Mouse (Mus musculus): ENCODE data around the gene 1700020A23Rik. TPM values are rescaled to one million over a fixed set of nuclear protein-coding genes. Genes with fewer than 3 reads are reported as not detected.
A peak's percentile ranks its signal among the peaks of the same experiment; 100 is the strongest.

1700020A23Rik gene
- polyA plus RNA-seq, 1 experiment from 2014 or later = not detected

GRCm38 (mm10) chr2:130390993-130391625 lies 13.9 kb upstream of the 1700020A23Rik start:
- WGBS = 75% methylated on average over 11 of the region's 11 CpGs
- no peak overlapping the region for H3K4me3 ChIP-seq (replicated peaks)
- 0 out of 2 replicates have a peak, but pooled peaks cover 3% of the 10 kb centered on the region for H3K36me3 ChIP-seq
- H3K4me2 ChIP-seq = no peak overlapping the region
- H3K9me3 ChIP-seq = no peaks in the 10 kb centered on the region
- no peaks in the 10 kb centered on the region for H3K4me1 ChIP-seq
- H3K27me3 ChIP-seq (replicated peaks) = no peaks in the 10 kb centered on the region
- H3K9ac ChIP-seq = no peak overlapping the region
- ATAC-seq (ENCODE audit: insufficient read depth, low FRiP score, low read depth) = no peak
- no peak overlapping the region for H3K27ac ChIP-seq

GRCm38 (mm10) chr2:130392836-130393235 lies 12.2 kb upstream of the 1700020A23Rik start:
- no peaks in the 10 kb centered on the region for H3K4me1 ChIP-seq
- no peak overlapping the region for H3K27ac ChIP-seq
- H3K36me3 ChIP-seq = 0 out of 2 replicates have a peak, but pooled peaks cover 3% of the 10 kb centered on the region
- no peak overlapping the region for H3K9ac ChIP-seq
- 80% methylated on average over 3 of the region's 3 CpGs for WGBS
- ATAC-seq (ENCODE audit: insufficient read depth, low FRiP score, low read depth) = no peak
- no peaks in the 10 kb centered on the region for H3K9me3 ChIP-seq
- H3K4me3 ChIP-seq (replicated peaks) = no peak overlapping the region
- H3K27me3 ChIP-seq (replicated peaks) = no peaks in the 10 kb centered on the region
- no peak overlapping the region for H3K4me2 ChIP-seq

DNA sequence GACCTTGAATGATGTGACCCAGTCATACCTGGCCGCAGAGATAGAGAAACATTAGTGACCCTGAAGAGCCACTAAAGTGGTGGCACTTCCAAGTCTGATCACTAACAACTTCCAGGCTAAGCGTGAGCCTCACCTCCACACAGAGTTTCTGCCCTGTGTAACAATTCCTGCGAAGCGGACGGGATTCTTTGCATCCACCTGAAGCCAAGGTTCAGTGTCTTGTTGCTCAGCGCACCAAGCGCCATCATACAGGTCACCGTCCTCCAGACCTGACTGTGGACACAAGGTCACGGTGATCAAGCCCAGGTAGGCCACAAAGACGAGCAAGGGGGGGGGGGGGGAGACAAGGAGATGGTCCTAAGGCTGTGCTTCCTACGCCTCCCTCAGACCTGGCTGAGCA lies 9.4 kb upstream of the 1700020A23Rik start:
- Histone ChIP-seq H3K27me3 (replicated peaks) (no peaks in the 10 kb centered on the region), H3K4me2 (no peak overlapping the region), H3K9me3 (no peaks in the 10 kb centered on the region), H3K4me1 (no peaks in the 10 kb centered on the region), H3K9ac (no peak overlapping the region), H3K27ac (no peak overlapping the region), H3K36me3 (0 out of 2 replicates have a peak, but pooled peaks cover 3% of the 10 kb centered on the region), H3K4me3 (replicated peaks) (no peak overlapping the region)
- ATAC-seq (ENCODE audit: insufficient read depth, low FRiP score, low read depth) = no peak
- 93% methylated on average over 11 of the region's 11 CpGs for WGBS

DNA sequence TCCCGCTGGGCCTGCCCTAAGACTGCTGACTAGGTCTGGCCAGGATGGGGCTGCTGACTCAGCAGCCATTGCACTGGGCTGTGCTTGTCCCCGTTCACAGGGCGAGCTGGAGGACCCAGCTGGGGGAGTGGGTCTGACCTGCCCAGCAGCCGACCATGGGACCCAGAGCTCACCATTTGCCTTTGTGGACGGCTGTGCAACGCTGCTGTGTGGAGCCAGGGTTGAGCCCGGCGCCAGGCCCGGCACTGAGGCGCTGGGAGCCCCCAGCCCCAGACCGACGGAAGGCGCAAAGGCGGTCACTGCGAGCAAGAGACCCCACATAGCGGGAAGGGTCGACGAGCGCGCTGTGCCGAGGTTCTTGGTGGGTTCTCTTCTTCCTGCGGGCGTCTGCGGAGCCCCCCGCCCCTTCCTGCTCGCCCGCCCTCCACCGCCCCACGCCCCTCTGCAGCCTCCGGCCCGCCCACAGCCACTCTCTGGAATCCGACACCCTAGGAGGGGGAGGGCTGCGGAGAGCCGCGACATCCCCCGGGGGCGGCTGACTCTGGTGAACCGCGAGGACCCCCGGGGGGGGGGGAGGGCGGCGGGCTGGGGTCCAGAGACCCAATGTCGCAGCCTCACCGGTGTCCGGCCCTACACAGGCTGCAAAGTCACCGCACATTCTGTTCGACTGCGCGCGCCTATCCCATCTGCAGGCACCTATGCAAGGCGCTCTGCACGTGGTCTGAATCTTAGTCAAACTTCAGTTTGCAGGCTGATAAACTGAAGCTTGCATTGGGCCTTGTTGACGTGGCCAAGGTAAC lies 7.7 kb upstream of the 1700020A23Rik start, which contains the start of gene Cpxm1:
Gene Cpxm1, minus strand, starts transcription at position 389 of the 800 bp plus-strand sequence.
- under 1% methylated on average over 35 of the region's 53 CpGs for WGBS
- ATAC-seq (ENCODE audit: insufficient read depth, low FRiP score, low read depth) = peak; percentile 75
- H3K9ac ChIP-seq = peak within 1 kb of the TSS; percentile 47
- H3K36me3 ChIP-seq = 0 out of 2 replicates have a peak, but pooled peaks cover 2% of the 10 kb centered on the region
- H3K27me3 ChIP-seq (replicated peaks) = no peaks in the 10 kb centered on the region
- no peaks in the 10 kb centered on the region for H3K4me1 ChIP-seq
- H3K27ac ChIP-seq = peak within 1 kb of the TSS; percentile 44; the same call in 1 of the 2 replicates
- H3K4me3 ChIP-seq (replicated peaks) = peak within 1 kb of the TSS; percentile 57
- H3K4me2 ChIP-seq = peak within 1 kb of the TSS; percentile 92
- no peaks in the 10 kb centered on the region for H3K9me3 ChIP-seq

DNA sequence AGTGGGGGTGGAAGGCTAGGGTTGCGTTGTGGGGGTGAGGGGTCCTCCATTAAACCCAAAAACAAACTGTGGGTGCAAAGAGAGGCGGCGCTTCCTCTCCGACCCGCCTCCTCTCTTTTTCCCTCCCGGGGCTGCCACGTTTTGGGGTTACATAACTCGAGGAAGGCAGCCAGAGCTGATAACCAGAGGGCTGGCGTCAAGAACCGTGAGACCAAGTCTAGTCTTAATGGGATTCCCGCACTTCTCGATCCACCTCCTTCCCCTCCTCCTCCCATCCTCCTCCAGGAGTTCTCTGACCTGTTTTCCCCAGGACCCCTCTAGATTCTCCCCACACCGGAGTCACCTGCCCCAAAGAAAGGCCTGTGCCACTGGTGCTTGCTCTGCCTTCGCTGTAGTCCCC lies 7.0 kb upstream of the 1700020A23Rik start:
- Histone ChIP-seq H3K27me3 (replicated peaks) (no peaks in the 10 kb centered on the region), H3K4me1 (no peaks in the 10 kb centered on the region), H3K9me3 (no peaks in the 10 kb centered on the region), H3K27ac (no peak overlapping the region), H3K36me3 (no peaks in the 10 kb centered on the region), H3K4me2 (peak overlapping the region; percentile 92), H3K4me3 (replicated peaks) (peak overlapping the region; percentile 57), H3K9ac (no peak overlapping the region)
- no peak for ATAC-seq (ENCODE audit: insufficient read depth, low FRiP score, low read depth)
- WGBS = 15% methylated on average over 14 of the region's 14 CpGs

GRCm38 (mm10) chr2:130400046-130400445 lies 5.0 kb upstream of the 1700020A23Rik start:
- Histone ChIP-seq H3K4me1 (no peaks in the 10 kb centered on the region), H3K9ac (no peak overlapping the region), H3K9me3 (no peaks in the 10 kb centered on the region), H3K27me3 (replicated peaks) (no peaks in the 10 kb centered on the region), H3K27ac (no peak overlapping the region), H3K36me3 (no peaks in the 10 kb centered on the region), H3K4me3 (replicated peaks) (no peak overlapping the region), H3K4me2 (no peak overlapping the region)
- WGBS = 85% methylated on average over 1 of the region's 1 CpGs
- ATAC-seq (ENCODE audit: insufficient read depth, low FRiP score, low read depth) = no peak

DNA sequence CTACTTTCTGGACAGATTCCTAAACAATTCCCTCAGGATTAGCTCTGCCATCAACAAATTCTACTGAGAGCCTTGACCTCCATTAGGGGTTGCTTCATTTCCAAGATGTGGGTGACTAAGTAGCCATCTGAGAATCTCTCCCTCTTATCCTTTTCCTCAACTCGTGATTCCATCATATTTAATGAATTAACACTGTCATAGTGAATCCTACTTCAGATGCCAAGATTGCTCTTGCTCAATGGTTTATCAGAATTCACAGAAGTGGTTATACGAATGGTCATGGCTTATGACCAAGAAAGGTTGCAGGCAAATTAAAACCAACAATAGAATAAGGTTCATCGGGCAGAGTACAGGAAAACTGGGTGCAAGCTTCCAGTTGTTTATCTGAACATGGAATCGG lies 3.2 kb upstream of the 1700020A23Rik start:
- WGBS = 67% methylated on average over 4 of the region's 4 CpGs
- ATAC-seq (ENCODE audit: insufficient read depth, low FRiP score, low read depth) = no peak
- Histone ChIP-seq H3K27ac (no peak overlapping the region), H3K4me3 (replicated peaks) (no peak overlapping the region), H3K27me3 (replicated peaks) (0 out of 2 replicates have a peak, but pooled peaks cover 3% of the 10 kb centered on the region), H3K4me1 (no peaks in the 10 kb centered on the region), H3K9ac (no peak overlapping the region), H3K4me2 (no peak overlapping the region), H3K9me3 (no peaks in the 10 kb centered on the region), H3K36me3 (no peaks in the 10 kb centered on the region)

- Histone ChIP-seq H3K27ac (no peak within 1 kb of the TSS), H3K9ac (no peak within 1 kb of the TSS), H3K9me3 (no peaks in the 10 kb centered on the region), H3K27me3 (replicated peaks) (0 out of 2 replicates have a peak, but pooled peaks cover 3% of the 10 kb centered on the region), H3K4me2 (no peak within 1 kb of the TSS), H3K4me3 (replicated peaks) (no peak within 1 kb of the TSS), H3K4me1 (no peaks in the 10 kb centered on the region), H3K36me3 (no peaks in the 10 kb centered on the region)
- ATAC-seq (ENCODE audit: insufficient read depth, low FRiP score, low read depth) = no peak
- 89% methylated on average over 2 of the region's 2 CpGs for WGBS
Measured at GRCm38 (mm10) chr2:130406178-130406577, 1.1 kb downstream of the 1700020A23Rik start, which contains the start of gene Tmem239. Tmem239 (plus strand) TSS chr2:130406478.

DNA sequence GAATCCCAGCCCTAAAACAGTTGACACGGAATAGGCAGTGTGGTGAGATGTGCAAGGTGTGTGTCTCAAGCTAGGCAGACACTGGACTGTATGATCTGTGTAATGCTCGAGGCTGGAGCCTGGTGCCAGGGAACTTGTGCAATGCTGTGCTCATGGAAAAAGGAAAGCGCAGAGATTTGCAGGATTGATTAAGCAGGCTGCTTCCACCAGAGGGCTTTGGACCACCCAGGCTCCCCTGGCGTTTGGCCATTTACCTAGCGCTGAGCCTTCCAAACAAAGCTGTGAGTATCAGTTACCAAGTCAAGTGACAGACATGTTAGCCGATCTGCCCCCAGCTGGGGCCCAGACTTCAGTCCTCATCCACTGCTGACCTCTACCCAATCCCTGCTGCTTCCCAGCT lies 3.1 kb downstream of the 1700020A23Rik start:
- H3K27me3 ChIP-seq (replicated peaks) = 0 out of 2 replicates have a peak, but pooled peaks cover 3% of the 10 kb centered on the region
- H3K4me2 ChIP-seq = no peak overlapping the region
- WGBS = 14% methylated on average over 6 of the region's 6 CpGs
- H3K9ac ChIP-seq = no peak overlapping the region
- ATAC-seq (ENCODE audit: insufficient read depth, low FRiP score, low read depth) = no peak
- no peaks in the 10 kb centered on the region for H3K36me3 ChIP-seq
- H3K4me3 ChIP-seq (replicated peaks) = no peak overlapping the region
- H3K27ac ChIP-seq = no peak overlapping the region
- no peaks in the 10 kb centered on the region for H3K9me3 ChIP-seq
- H3K4me1 ChIP-seq = no peaks in the 10 kb centered on the region

- no peaks in the 10 kb centered on the region for H3K9me3 ChIP-seq
- ATAC-seq (ENCODE audit: insufficient read depth, low FRiP score, low read depth) = peak; percentile 68
- H3K27ac ChIP-seq = no peak overlapping the region
- no peak overlapping the region for H3K4me2 ChIP-seq
- H3K4me1 ChIP-seq = no peaks in the 10 kb centered on the region
- no peak overlapping the region for H3K4me3 ChIP-seq (replicated peaks)
- 0 out of 2 replicates have a peak, but pooled peaks cover under 1% of the 10 kb centered on the region for H3K27me3 ChIP-seq (replicated peaks)
- H3K9ac ChIP-seq = no peak overlapping the region
- 38% methylated on average over 16 of the region's 16 CpGs for WGBS
- H3K36me3 ChIP-seq = no peaks in the 10 kb centered on the region
Measured at GRCm38 (mm10) chr2:130411558-130412495, 6.8 kb downstream of the 1700020A23Rik start.

DNA sequence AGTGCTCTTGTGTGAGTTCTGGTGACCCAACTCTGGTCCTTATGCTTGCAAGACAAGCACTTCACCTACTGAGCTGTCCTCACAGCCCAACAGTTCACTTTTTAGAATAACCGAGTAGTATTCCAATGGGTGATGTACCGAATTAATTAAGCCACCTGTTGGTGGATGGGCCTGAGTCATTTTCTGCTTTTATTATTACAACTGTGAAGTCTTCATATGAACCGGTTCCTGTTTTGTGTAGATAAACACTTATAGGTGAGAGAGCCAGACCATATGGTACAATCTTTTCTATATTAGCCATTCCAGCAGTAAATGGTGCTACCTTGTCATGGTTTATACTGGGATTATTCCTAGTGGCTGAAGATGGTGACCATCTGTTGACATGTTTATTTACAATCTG lies 7.7 kb downstream of the 1700020A23Rik start:
- ATAC-seq (ENCODE audit: insufficient read depth, low FRiP score, low read depth) = no peak
- H3K4me2 ChIP-seq = no peak overlapping the region
- no peaks in the 10 kb centered on the region for H3K9me3 ChIP-seq
- no peaks in the 10 kb centered on the region for H3K27me3 ChIP-seq (replicated peaks)
- H3K9ac ChIP-seq = no peak overlapping the region
- no peaks in the 10 kb centered on the region for H3K4me1 ChIP-seq
- no peak overlapping the region for H3K4me3 ChIP-seq (replicated peaks)
- WGBS = 74% methylated on average over 3 of the region's 3 CpGs
- H3K27ac ChIP-seq = no peak overlapping the region
- H3K36me3 ChIP-seq = no peaks in the 10 kb centered on the region

Measured in stomach, embryonic 15.5 days (tissue).